Mouse (Mus musculus) adrenal gland, postnatal 25 days (tissue): ENCODE measurements at regions not wholly inside any gene's neighbourhood (a gene's known extent, or its start where the extent isn't known, plus 50 kb on each side); places are given as distances from the start of the nearest gene placed in this dataset.

Experiments
- DNase-seq: peaks from one replicate; pipeline ENCODE4 v3.0.0; 2021; ENCODE audit warnings: mixed read lengths

DNA sequence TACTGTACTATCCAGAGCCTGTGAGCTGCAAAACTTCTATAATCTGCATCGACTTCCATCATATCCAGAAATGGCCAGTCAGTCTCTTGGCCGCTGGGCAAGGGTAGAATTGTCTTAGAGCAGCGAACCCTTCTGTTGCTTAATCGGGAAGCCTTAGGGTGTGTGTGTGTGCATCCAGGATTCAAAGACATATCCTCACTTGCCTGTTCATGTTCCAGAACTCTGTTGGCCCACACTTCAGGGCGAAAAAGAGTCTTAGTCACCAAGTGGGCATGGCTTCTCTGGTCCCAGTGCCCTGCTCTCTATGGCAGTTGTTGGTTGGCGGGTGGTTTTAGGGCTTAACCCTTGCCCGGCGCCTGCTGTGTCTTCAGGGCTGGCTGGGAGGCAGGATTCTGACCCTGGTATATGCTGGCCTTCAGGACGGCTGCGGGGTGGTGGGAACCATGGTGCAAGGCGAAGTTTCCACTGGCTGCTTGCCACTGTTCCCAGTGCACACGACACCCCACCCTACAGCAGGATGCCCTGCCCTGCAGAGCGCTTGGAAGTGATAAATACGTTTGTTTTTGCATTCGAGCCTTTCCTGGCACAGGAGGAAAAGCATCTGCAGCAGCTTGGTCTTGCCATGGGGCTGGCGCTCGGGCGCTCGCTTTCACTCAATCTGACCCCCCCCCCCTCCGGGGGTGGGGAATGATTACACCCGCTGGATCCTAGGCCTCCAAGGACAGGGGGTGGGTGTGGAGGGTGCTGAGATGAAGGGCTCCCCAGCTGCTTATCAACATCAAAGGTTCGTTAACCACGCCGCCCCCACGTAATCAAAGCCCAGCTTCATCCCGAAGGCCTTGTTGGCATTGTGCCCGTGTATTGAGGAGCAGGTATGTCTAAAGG, 54.9 kb upstream of the Itga6 start:
- DNase-seq: peak; percentile 59

DNA sequence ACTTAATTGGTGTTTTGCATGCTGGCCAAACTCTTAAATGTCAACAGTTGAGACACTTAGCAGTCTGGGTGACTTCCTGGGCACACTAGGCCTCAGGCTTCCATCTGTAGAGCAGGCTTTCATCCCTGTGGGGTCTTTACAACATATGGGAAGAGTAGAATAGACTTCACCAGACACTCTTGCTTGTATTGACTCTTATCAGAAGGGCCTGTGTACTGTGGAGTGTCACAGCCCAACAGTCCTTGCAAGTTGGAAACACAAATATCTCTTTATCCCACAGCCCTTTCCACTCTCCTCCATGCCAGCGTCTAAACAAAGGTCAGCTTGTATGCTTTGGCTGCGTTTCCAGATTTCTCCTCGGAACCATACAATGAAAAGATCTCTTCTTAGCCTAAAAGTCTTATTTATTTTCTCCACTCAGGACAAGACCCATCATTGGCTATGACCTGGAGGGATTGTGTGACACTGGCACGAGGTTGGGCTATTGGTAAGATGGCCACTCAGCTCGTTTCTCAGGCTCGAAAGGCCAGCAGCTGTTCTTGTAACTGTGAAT, 50.6 kb upstream of the Itga6 start:
- no peak for DNase-seq
